Mouse (Mus musculus) liver, embryonic 12.5 days (tissue): ENCODE data around the gene Hoxa10. TPM values are rescaled to one million over a fixed set of nuclear protein-coding genes. Genes with fewer than 3 reads are reported as not detected.

Experiments used
- ATAC-seq: fragments of 200-750 bp; cut with Nextera tagmentation; 2 replicates; pipeline ENCODE4 v1.8.0; 2017; ENCODE audit warnings: moderate number of reproducible peaks, mild to moderate bottlenecking, moderate library complexity
- H3K27ac ChIP-seq: fragments of 300-500 bp; sonication (generic); 2 replicates; pipeline ENCODE4 v1.5.1; 2016; ENCODE audit warnings: mild to moderate bottlenecking
- H3K27me3 ChIP-seq: fragments of 300-500 bp; sonication (generic); replicated peaks from 2 replicates; pipeline ENCODE4 v1.6.1; 2016; ENCODE audit warnings: mild to moderate bottlenecking, moderate library complexity
- H3K36me3 ChIP-seq: fragments of 300-500 bp; sonication (generic); 2 replicates; pipeline ENCODE4 v1.6.1; 2016; ENCODE audit warnings: mild to moderate bottlenecking, moderate library complexity
- H3K4me1 ChIP-seq: fragments of 300-500 bp; sonication (generic); 2 replicates; pipeline ENCODE4 v1.6.1; 2016
- H3K4me2 ChIP-seq: fragments of 300-500 bp; sonication (generic); 2 replicates; pipeline ENCODE4 v1.6.1; 2016; ENCODE audit warnings: mild to moderate bottlenecking, moderate library complexity
- H3K4me3 ChIP-seq: fragments of 300-500 bp; sonication (generic); 2 replicates; pipeline ENCODE4 v1.5.1; 2016; ENCODE audit warnings: mild to moderate bottlenecking, moderate library complexity
- H3K9ac ChIP-seq: fragments of 300-500 bp; sonication (generic); 2 replicates; pipeline ENCODE4 v1.6.1; 2016; ENCODE audit warnings: mild to moderate bottlenecking, moderate library complexity
- H3K9me3 ChIP-seq: fragments of 300-500 bp; sonication (generic); replicated peaks from 2 replicates; pipeline ENCODE4 v1.6.1; 2016; ENCODE audit warnings: mild to moderate bottlenecking, moderate library complexity
- WGBS: fragments of 180-500 bp; shearing (Covaris S2); methylation state at CpG from one replicate; pipeline ENCODE4 v1.1.7; 2016; ENCODE audit not compliant: insufficient replicate concordance; 5-methylcytosine and 5-hydroxymethylcytosine counted together
- polyA plus RNA-seq: library from polyadenylated mRNA; unstranded; fragments of >200 nt; fragmentation: Nextera tagmentation; extraction: Ambion mirVana; gene quantifications from 2 replicates; pipeline ENCODE4 v1.2.1, GENCODE M21; 2016

Gene Hoxa10
- polyA plus RNA-seq, 1 experiment from 2014 or later: 0.44 TPM

DNA sequence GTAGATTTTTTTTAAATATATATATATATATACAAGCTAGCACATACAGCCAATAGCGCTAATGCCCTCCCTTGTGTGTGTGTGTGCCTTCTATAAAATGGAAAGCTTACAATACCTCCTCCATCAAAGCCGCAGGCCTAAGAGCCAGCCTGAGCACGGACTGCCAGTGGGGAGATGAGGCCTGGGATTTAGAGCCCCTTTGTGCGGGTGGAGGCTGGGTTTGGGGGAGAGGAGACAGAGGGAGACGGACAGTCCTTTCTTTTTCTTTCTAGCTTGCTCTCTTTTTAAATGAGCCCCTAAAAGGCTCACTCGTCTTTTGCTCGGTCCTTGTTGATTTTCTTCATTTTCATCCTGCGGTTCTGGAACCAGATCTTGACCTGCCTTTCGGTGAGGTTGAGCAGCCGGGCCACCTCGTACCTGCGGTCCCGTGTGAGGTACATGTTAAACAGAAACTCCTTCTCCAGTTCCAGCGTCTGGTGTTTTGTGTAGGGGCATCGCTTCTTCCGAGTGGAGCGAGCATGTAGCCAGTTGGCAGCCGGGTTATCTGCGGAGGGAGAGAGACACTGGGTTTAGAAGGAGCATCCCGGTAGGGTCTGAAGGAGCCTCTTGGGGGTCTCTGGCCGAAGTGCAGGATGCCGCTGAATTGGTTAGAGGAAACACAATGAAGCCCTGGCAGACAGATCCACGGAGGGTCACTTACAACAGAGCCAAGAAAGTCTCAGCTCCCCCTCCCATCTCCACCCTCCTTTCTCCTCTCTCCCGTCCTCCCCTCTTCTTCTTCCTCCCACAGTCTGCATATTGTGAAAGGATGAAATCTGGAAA lies 16.5 kb downstream of the Hoxa10 start:
- Histone ChIP-seq H3K4me3 (peak overlapping the region; percentile 25; the same call in 1 of the 2 replicates), H3K36me3 (no peaks in the 10 kb centered on the region), H3K9ac (no peak overlapping the region), H3K27ac (no peak overlapping the region), H3K4me2 (0 out of 2 replicates have a peak overlapping the region, but pooled peaks have one; percentile 8), H3K9me3 (no peaks in the 10 kb centered on the region), H3K27me3 (peaks cover 99% of the 10 kb centered on the region), H3K4me1 (peaks cover 12% of the 10 kb centered on the region)
- no peak for ATAC-seq
- WGBS: 5% methylated on average over 24 of the region's 24 CpGs

GRCm38 (mm10) chr6:52222729-52223128 lies 17.9 kb downstream of the Hoxa10 start:
- 25% methylated on average over 13 of the region's 13 CpGs for WGBS
- H3K4me2 ChIP-seq: no peak overlapping the region
- no peak for ATAC-seq
- peaks cover 12% of the 10 kb centered on the region for H3K4me1 ChIP-seq
- H3K9me3 ChIP-seq: no peaks in the 10 kb centered on the region
- H3K4me3 ChIP-seq: no peak overlapping the region
- no peak overlapping the region for H3K9ac ChIP-seq
- H3K36me3 ChIP-seq: no peaks in the 10 kb centered on the region
- H3K27ac ChIP-seq: no peak overlapping the region
- H3K27me3 ChIP-seq: peaks cover 100% of the 10 kb centered on the region

- no peak for ATAC-seq
- Histone ChIP-seq H3K27me3 (peaks cover 100% of the 10 kb centered on the region), H3K27ac (no peak overlapping the region), H3K9ac (no peak overlapping the region), H3K4me2 (peak overlapping the region; percentile 74), H3K9me3 (no peaks in the 10 kb centered on the region), H3K36me3 (no peaks in the 10 kb centered on the region), H3K4me1 (peaks cover 12% of the 10 kb centered on the region), H3K4me3 (peak overlapping the region; percentile 53)
- 14% methylated on average over 21 of the region's 21 CpGs for WGBS
These were observed 18.5 kb downstream of the Hoxa10 start for GRCm38 (mm10) chr6:52221993-52222685.

DNA sequence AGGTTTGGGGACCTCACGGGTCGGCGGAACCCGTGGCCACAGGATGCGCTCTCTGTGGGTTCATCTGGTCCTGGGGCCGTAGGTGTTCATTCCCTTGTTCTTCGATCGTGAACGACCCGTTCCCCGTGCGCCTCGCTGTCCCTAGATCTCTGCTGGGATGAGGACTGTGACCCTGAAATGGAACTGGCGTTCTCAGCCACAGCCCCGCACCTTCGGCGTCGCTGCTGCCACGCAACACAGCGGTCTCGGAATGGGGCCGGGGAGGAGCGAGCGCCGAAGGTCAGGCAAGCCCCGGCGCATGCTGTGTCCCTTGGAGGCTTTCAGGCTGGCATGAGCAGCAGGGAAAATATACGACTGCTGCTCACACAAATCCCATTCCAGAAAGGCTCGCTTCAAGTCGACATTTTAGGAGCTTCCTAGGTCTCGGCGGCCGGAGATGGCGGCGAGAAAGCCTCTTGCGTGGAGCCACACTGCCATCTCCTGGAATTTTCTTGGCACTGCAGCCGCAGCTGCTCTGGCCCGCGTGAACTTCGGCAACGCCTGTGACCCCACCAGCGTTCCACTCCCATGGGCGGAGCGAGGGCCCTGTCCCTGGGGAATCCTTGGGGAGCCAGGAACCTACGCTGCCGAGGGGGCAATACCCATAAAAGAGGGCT lies 19.2 kb downstream of the Hoxa10 start, which contains the start of gene Hoxa7:
TSS of gene Hoxa7 (minus strand) at position 518 of the 656 bp plus-strand sequence.
- Histone ChIP-seq H3K4me1 (peaks cover 17% of the 10 kb centered on the region), H3K4me3 (peak within 1 kb of the TSS; percentile 53), H3K4me2 (peak within 1 kb of the TSS; percentile 74), H3K9ac (no peak within 1 kb of the TSS; the same call in 1 of the 2 replicates), H3K9me3 (no peaks in the 10 kb centered on the region), H3K27ac (no peak within 1 kb of the TSS), H3K36me3 (no peaks in the 10 kb centered on the region), H3K27me3 (peaks cover 100% of the 10 kb centered on the region)
- ATAC-seq: no peak
- WGBS: under 1% methylated on average over 46 of the region's 46 CpGs

DNA sequence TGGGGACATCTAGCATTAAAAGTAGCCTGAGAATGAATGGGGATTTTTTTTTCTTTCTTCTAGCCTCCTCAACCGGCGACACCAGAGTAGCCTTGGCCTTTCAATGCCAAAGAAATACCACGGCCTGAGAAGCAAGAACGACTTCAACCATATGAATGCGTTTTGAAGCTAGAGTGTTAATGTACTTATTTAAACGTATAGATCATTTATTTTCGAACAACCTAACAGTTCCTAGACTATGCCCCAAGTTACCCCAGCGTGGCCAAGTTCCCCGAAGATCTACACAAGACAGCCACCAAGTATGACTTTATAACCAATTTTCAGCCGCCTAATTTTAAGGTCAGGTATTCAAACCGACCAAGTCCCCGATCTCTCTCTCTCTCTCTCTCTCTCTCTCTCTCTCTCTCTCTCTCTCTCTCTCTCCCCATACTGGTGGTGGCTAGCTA lies 19.8 kb downstream of the Hoxa10 start:
- Histone ChIP-seq H3K36me3 (no peaks in the 10 kb centered on the region), H3K27ac (no peak overlapping the region), H3K9ac (no peak overlapping the region; the same call in 1 of the 2 replicates), H3K4me3 (peak overlapping the region; percentile 53), H3K27me3 (peaks cover 100% of the 10 kb centered on the region), H3K9me3 (no peaks in the 10 kb centered on the region), H3K4me2 (peak overlapping the region; percentile 74), H3K4me1 (peaks cover 17% of the 10 kb centered on the region)
- WGBS: 9% methylated on average over 12 of the region's 12 CpGs
- ATAC-seq: no peak

DNA sequence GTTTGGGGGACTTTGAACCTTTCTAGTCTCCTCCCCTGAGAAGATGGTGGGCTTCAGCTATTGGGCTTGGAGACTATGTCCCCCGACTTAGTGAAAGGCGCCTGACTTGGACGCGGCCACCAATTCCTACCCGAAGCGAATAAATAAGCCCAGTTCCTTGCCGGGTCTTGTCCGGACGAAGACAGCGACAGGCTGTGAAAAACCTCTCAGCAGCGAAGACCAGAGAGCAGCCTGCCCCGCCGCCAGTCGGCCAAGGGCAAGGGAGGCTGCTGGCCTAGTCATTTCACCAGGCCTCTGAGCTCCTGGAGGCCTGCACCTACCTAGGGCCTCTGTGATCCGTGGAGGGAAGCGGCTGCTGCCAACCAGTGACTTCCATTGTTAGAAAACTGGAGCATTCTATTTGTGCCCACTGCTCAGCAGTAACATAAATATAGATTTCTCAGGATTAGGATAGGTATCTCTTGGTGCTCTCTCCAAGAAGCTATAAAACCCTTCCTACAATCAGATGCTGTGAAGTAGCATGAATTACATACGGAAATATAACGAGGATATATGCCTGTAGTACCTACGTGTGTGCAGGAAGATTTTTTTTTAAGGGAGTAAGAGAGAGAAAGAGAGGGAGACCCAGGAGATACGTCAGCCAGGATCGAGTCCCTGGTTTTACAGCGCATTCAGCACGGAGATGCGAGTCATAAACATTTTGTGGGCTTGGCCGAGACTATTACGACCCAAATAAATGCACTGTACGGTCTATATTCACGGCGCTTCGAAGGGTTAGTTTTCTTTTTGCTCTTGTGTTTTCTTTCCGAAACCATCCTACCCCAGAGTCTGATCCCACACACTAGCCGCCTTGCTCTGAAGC lies 20.4 kb downstream of the Hoxa10 start:
- peaks cover 17% of the 10 kb centered on the region for H3K4me1 ChIP-seq
- H3K4me2 ChIP-seq: no peak overlapping the region
- no peak overlapping the region for H3K9ac ChIP-seq

GRCm38 (mm10) chr6:52219234-52219942 lies 21.3 kb downstream of the Hoxa10 start:
- H3K36me3 ChIP-seq: no peaks in the 10 kb centered on the region
- no peak overlapping the region for H3K9ac ChIP-seq
- peaks cover 17% of the 10 kb centered on the region for H3K4me1 ChIP-seq
- 30% methylated on average over 9 of the region's 9 CpGs for WGBS
- H3K27me3 ChIP-seq: peaks cover 100% of the 10 kb centered on the region
- no peak overlapping the region for H3K27ac ChIP-seq
- H3K9me3 ChIP-seq: no peaks in the 10 kb centered on the region
- ATAC-seq: no peak
- H3K4me3 ChIP-seq: no peak overlapping the region
- no peak overlapping the region for H3K4me2 ChIP-seq

More for the DNA sequence above, 20.4 kb downstream of the Hoxa10 start:
- Histone ChIP-seq H3K9me3 (no peaks in the 10 kb centered on the region), H3K4me3 (no peak overlapping the region), H3K27ac (no peak overlapping the region), H3K36me3 (no peaks in the 10 kb centered on the region), H3K27me3 (peaks cover 100% of the 10 kb centered on the region)
- WGBS: 20% methylated on average over 32 of the region's 32 CpGs
- no peak for ATAC-seq

GRCm38 (mm10) chr6:52218643-52219215 lies 21.9 kb downstream of the Hoxa10 start:
- H3K9ac ChIP-seq: no peak overlapping the region
- no peak for ATAC-seq
- H3K27ac ChIP-seq: no peak overlapping the region
- peaks cover 17% of the 10 kb centered on the region for H3K4me1 ChIP-seq
- 9% methylated on average over 14 of the region's 14 CpGs for WGBS
- no peak overlapping the region for H3K4me2 ChIP-seq
- no peaks in the 10 kb centered on the region for H3K36me3 ChIP-seq
- H3K9me3 ChIP-seq: no peaks in the 10 kb centered on the region
- peaks cover 100% of the 10 kb centered on the region for H3K27me3 ChIP-seq
- no peak overlapping the region for H3K4me3 ChIP-seq

GRCm38 (mm10) chr6:52217895-52218642 lies 22.6 kb downstream of the Hoxa10 start:
- Histone ChIP-seq H3K4me3 (no peak overlapping the region), H3K36me3 (no peaks in the 10 kb centered on the region), H3K9ac (no peak overlapping the region), H3K4me2 (peak overlapping the region; percentile 51), H3K27ac (no peak overlapping the region), H3K4me1 (peaks cover 17% of the 10 kb centered on the region), H3K9me3 (no peaks in the 10 kb centered on the region), H3K27me3 (peaks cover 100% of the 10 kb centered on the region)
- 7% methylated on average over 23 of the region's 23 CpGs for WGBS
- no peak for ATAC-seq

DNA sequence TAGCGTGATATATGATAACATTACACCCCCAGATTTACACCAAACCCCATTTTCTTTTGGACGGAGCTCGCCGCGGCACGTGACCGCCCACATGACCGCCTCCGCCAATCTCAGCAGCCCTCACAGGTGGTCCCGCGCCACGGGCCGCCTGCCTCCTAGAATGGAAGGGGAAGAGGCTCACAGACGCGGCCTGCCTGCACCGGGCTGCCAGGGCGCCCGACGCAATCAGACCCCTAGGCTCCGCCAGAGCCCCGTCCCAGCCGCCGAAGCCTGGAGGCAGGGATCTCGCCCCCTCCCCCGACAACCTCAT lies 23.2 kb downstream of the Hoxa10 start:
- under 1% methylated on average over 25 of the region's 25 CpGs for WGBS
- Histone ChIP-seq H3K4me3 (peak overlapping the region; percentile 32), H3K4me1 (peaks cover 20% of the 10 kb centered on the region), H3K9me3 (no peaks in the 10 kb centered on the region), H3K36me3 (no peaks in the 10 kb centered on the region), H3K27me3 (peaks cover 100% of the 10 kb centered on the region), H3K27ac (no peak overlapping the region), H3K4me2 (peak overlapping the region; percentile 51), H3K9ac (no peak overlapping the region)
- no peak for ATAC-seq
